Mouse (Mus musculus): ENCODE measurements around the gene Steap1. TPM values are rescaled to one million over a fixed set of nuclear protein-coding genes. Genes with fewer than 3 reads are reported as not detected.

Gene Steap1
- polyA plus RNA-seq (2015; fragmentation: Nextera tagmentation; extraction: Ambion mirVana): 2.4 and 2.5 TPM in 2 replicates

DNA sequence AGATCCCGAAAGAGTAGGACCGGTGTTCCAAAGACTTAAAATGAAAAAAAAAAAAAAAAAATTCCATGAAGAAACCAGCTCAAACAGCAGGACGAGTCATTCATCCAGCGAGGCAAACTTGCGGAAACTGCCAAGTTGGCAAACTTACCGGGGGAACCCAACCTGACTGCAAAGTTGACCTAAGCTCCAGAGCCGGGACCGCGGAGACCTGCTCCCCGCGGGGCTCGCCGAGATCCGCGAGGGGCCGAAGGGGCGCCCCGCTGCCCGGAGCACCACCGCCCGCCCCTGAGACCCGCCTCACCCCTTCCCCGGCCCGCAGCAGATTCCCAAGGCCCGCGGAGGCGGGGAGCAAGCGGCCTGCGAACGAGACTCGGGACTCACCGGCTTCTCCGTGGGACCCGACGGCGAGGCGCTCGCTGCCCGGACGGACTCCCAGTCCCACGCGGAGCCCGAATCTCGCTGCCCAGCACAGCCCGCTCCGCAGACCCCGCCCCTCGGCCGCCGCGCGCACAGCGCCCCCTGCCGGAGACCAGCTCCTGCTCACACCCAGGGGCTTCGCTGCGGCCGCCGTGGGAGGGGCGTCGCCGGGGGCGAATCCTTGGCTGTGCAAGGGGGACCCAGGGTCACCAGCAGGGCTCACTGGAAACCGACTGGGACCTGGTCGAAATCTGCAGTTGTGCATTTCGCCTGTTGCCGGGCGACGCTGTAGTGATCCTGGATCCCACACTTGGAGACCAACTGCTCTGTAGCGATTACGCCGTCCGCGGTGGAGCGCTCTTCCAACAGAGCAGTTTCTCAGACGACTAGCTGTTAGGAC lies at the start of gene Steap1:
Gene Steap1, minus strand, starts transcription at position 461 of the 817 bp plus-strand sequence.
- Histone ChIP-seq H3K4me3 (peak within 1 kb of the TSS; percentile 77), H3K27ac (replicated peaks) (no peak within 1 kb of the TSS), H3K9me3 (no peaks in the 10 kb centered on the region), H3K27me3 (replicated peaks) (peaks cover 20% of the 10 kb centered on the region; the same call in 1 of the 2 replicates), H3K9ac (peak within 1 kb of the TSS; percentile 87), H3K36me3 (no peaks in the 10 kb centered on the region), H3K4me1 (0 out of 2 replicates have a peak, but pooled peaks cover 3% of the 10 kb centered on the region), H3K4me2 (peak within 1 kb of the TSS; percentile 93)
- under 1% methylated on average over 73 of the region's 75 CpGs for WGBS
- ATAC-seq (ENCODE audit: extremely low read depth, insufficient number of reproducible peaks, low FRiP score, low TSS enrichment): peak; percentile 81

DNA sequence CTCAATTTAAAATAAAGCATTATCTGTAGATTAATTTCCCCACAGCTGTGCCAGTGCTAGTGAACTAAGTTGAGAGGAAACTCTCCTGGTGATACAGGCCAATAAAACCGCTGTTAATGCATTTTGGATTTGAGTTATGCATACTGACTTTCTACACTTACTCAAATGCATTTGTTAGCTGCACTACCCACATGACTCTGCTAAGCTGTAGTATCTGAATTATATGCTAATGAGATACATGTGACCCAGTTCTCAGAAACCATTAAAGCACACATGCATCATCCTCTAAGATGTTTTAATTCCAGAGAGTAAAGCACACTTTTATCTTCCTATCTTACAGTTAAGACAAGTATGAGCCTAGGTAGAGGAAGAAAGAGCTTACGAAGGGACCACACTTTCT lies 38.0 kb upstream of the Steap1 start:
- H3K4me2 ChIP-seq: no peak overlapping the region
- no peaks in the 10 kb centered on the region for H3K4me1 ChIP-seq
- ATAC-seq (ENCODE audit: extremely low read depth, insufficient number of reproducible peaks, low FRiP score, low TSS enrichment): no peak
- H3K27ac ChIP-seq (replicated peaks): no peak overlapping the region
- H3K9me3 ChIP-seq: no peaks in the 10 kb centered on the region
- H3K4me3 ChIP-seq: no peak overlapping the region
- no peaks in the 10 kb centered on the region for H3K36me3 ChIP-seq
- H3K9ac ChIP-seq: no peak overlapping the region
- no peaks in the 10 kb centered on the region for H3K27me3 ChIP-seq (replicated peaks)
- WGBS: 74% methylated on average over 2 of the region's 2 CpGs

- WGBS: 53% methylated on average over 3 of the region's 3 CpGs
These were observed 7.4 kb upstream of the Steap1 start for GRCm38 (mm10) chr5:5756392-5757019.

DNA sequence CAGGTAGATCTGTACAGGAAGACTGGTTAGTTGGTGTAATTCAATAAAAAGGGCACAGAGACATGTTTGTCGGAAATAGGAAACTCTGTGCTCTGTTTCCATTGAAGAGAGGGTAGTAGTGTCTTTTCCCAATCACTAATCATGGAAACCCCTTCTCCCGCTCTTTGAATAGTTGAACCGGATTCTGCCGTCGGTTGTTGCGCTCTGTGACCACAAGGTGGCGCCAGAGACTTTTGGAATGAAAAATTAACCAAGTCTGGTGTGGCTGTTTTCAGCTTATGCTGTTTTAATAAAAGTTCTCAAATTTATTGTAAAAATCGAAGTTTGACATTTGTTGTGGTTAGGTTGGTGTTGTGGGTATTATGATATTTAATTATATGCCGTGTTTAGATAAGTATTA lies 5.9 kb upstream of the Steap1 start:
- H3K9ac ChIP-seq: no peak overlapping the region
- no peaks in the 10 kb centered on the region for H3K9me3 ChIP-seq
- ATAC-seq (ENCODE audit: extremely low read depth, insufficient number of reproducible peaks, low FRiP score, low TSS enrichment): no peak
- H3K4me3 ChIP-seq: no peak overlapping the region
- no peak overlapping the region for H3K4me2 ChIP-seq
- no peak overlapping the region for H3K27ac ChIP-seq (replicated peaks)
- no peaks in the 10 kb centered on the region for H3K4me1 ChIP-seq
- 1% methylated on average over 9 of the region's 9 CpGs for WGBS
- peaks cover 11% of the 10 kb centered on the region; the same call in 1 of the 2 replicates for H3K27me3 ChIP-seq (replicated peaks)
- H3K36me3 ChIP-seq: no peaks in the 10 kb centered on the region

More at GRCm38 (mm10) chr5:5756392-5757019, 7.4 kb upstream of the Steap1 start:
- Histone ChIP-seq H3K9ac (no peak overlapping the region), H3K4me3 (no peak overlapping the region), H3K27me3 (replicated peaks) (peaks cover 11% of the 10 kb centered on the region; the same call in 1 of the 2 replicates), H3K4me2 (no peak overlapping the region), H3K9me3 (no peaks in the 10 kb centered on the region), H3K4me1 (no peaks in the 10 kb centered on the region), H3K36me3 (no peaks in the 10 kb centered on the region), H3K27ac (replicated peaks) (no peak overlapping the region)
- ATAC-seq (ENCODE audit: extremely low read depth, insufficient number of reproducible peaks, low FRiP score, low TSS enrichment): no peak

GRCm38 (mm10) chr5:5749772-5750222 lies 671 bp upstream of the Steap1 start:
- H3K27ac ChIP-seq (replicated peaks): no peak overlapping the region
- no peak for ATAC-seq (ENCODE audit: extremely low read depth, insufficient number of reproducible peaks, low FRiP score, low TSS enrichment)

DNA sequence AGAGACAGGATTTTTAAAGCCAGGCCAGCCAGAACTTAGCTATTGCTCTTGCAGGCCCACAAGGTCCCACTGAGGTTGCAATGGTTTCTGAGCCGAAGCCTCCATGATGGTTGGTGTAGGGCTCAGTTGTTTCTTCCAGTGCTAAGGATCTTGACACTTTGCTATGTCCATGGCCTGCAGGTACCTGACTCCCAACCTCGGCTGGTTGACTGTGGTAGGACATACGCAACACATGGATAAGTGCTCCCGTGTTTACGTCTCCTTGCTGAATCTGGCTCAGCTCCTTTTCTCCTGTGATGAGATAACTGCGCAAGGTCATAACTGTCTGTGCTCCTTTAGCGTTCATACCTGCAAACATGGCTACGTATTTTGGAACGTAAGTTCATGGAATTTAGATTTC lies 14.7 kb downstream of the Steap1 start:
- H3K9me3 ChIP-seq: no peaks in the 10 kb centered on the region
- 85% methylated on average over 9 of the region's 9 CpGs for WGBS
- no peaks in the 10 kb centered on the region for H3K27me3 ChIP-seq (replicated peaks)
- H3K4me2 ChIP-seq: no peak overlapping the region
- H3K4me3 ChIP-seq: no peak overlapping the region
- ATAC-seq (ENCODE audit: extremely low read depth, insufficient number of reproducible peaks, low FRiP score, low TSS enrichment): no peak
- no peak overlapping the region for H3K27ac ChIP-seq (replicated peaks)
- 0 out of 2 replicates have a peak, but pooled peaks cover 4% of the 10 kb centered on the region for H3K4me1 ChIP-seq
- H3K9ac ChIP-seq: no peak overlapping the region
- no peaks in the 10 kb centered on the region for H3K36me3 ChIP-seq

More at GRCm38 (mm10) chr5:5749772-5750222, 671 bp upstream of the Steap1 start:
- Histone ChIP-seq H3K4me1 (0 out of 2 replicates have a peak, but pooled peaks cover 3% of the 10 kb centered on the region), H3K4me3 (peak overlapping the region; percentile 77), H3K9ac (peak overlapping the region; percentile 87), H3K4me2 (peak overlapping the region; percentile 93), H3K9me3 (no peaks in the 10 kb centered on the region), H3K27me3 (replicated peaks) (peaks cover 20% of the 10 kb centered on the region; the same call in 1 of the 2 replicates), H3K36me3 (no peaks in the 10 kb centered on the region)
- under 1% methylated on average over 13 of the region's 13 CpGs for WGBS

GRCm38 (mm10) chr5:5732858-5733257 lies 16.3 kb downstream of the Steap1 start:
- no peaks in the 10 kb centered on the region for H3K9me3 ChIP-seq
- no peaks in the 10 kb centered on the region for H3K36me3 ChIP-seq
- 61% methylated on average over 2 of the region's 2 CpGs for WGBS
- H3K4me2 ChIP-seq: no peak overlapping the region
- no peaks in the 10 kb centered on the region for H3K27me3 ChIP-seq (replicated peaks)
- H3K4me1 ChIP-seq: 0 out of 2 replicates have a peak, but pooled peaks cover 3% of the 10 kb centered on the region
- no peak overlapping the region for H3K9ac ChIP-seq
- H3K4me3 ChIP-seq: no peak overlapping the region
- H3K27ac ChIP-seq (replicated peaks): no peak overlapping the region
- no peak for ATAC-seq (ENCODE audit: extremely low read depth, insufficient number of reproducible peaks, low FRiP score, low TSS enrichment)

GRCm38 (mm10) chr5:5732208-5732607 lies 16.9 kb downstream of the Steap1 start:
- Histone ChIP-seq H3K27me3 (replicated peaks) (no peaks in the 10 kb centered on the region), H3K9ac (no peak overlapping the region), H3K4me1 (no peaks in the 10 kb centered on the region), H3K9me3 (no peaks in the 10 kb centered on the region), H3K4me2 (no peak overlapping the region), H3K27ac (replicated peaks) (no peak overlapping the region), H3K36me3 (no peaks in the 10 kb centered on the region), H3K4me3 (no peak overlapping the region)
- WGBS: 85% methylated on average over 3 of the region's 3 CpGs
- ATAC-seq (ENCODE audit: extremely low read depth, insufficient number of reproducible peaks, low FRiP score, low TSS enrichment): no peak

GRCm38 (mm10) chr5:5729904-5730303 lies 19.2 kb downstream of the Steap1 start:
- no peaks in the 10 kb centered on the region for H3K9me3 ChIP-seq
- no peak overlapping the region for H3K9ac ChIP-seq
- 80% methylated on average over 4 of the region's 4 CpGs for WGBS
- H3K4me2 ChIP-seq: no peak overlapping the region
- H3K4me1 ChIP-seq: no peaks in the 10 kb centered on the region
- H3K4me3 ChIP-seq: no peak overlapping the region
- H3K27ac ChIP-seq (replicated peaks): no peak overlapping the region
- ATAC-seq (ENCODE audit: extremely low read depth, insufficient number of reproducible peaks, low FRiP score, low TSS enrichment): no peak
- no peaks in the 10 kb centered on the region for H3K36me3 ChIP-seq
- no peaks in the 10 kb centered on the region for H3K27me3 ChIP-seq (replicated peaks)

DNA sequence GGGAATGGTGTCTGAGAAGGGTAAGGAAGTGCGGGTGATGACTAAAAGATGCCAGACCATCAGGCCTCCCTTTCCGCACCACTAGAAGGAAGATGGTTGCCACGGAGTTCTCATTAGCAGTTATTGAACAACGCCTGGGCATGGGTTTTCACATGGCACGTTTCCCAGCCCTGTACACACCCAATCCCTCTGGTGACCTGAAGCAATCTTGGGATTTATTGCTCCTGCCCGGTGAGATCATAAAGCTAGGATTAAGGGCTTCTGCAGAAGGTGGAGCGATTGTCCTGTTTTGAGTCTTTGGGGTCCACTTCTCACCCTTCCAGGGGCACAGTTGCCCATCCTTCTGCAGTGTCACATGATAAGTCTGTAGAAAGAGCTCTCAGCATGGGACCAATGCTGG lies 26.9 kb downstream of the Steap1 start:
- 81% methylated on average over 7 of the region's 7 CpGs for WGBS
- H3K4me1 ChIP-seq: no peaks in the 10 kb centered on the region
- ATAC-seq (ENCODE audit: extremely low read depth, insufficient number of reproducible peaks, low FRiP score, low TSS enrichment): no peak

DNA sequence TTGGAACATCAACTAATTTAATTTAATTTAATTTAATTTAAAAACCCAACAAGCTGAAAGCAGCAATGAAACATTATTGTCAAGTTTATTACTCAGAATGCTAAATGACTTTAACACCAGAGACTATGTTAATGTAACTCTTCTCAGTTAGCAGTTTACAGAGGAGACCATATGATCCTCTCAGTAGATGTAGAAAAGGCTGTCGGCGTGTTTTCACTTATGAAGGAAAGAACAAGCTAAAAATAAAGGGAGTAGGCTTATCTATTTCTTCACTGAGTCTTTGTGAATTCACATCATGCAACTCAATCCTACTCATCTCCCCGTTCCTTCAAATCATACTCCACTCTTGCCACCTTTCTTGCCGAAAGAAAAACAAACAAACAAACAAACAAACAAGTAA lies 38.1 kb downstream of the Steap1 start:
- no peak overlapping the region for H3K9ac ChIP-seq
- H3K4me2 ChIP-seq: no peak overlapping the region
- no peak for ATAC-seq (ENCODE audit: extremely low read depth, insufficient number of reproducible peaks, low FRiP score, low TSS enrichment)
- no peak overlapping the region for H3K27ac ChIP-seq (replicated peaks)
- no peaks in the 10 kb centered on the region for H3K27me3 ChIP-seq (replicated peaks)
- 57% methylated on average over 4 of the region's 4 CpGs for WGBS
- H3K36me3 ChIP-seq: no peaks in the 10 kb centered on the region
- H3K4me3 ChIP-seq: no peak overlapping the region
- H3K9me3 ChIP-seq: no peaks in the 10 kb centered on the region
- no peaks in the 10 kb centered on the region for H3K4me1 ChIP-seq

More for the DNA sequence above, 26.9 kb downstream of the Steap1 start:
- H3K27ac ChIP-seq (replicated peaks): no peak overlapping the region
- H3K9ac ChIP-seq: no peak overlapping the region
- H3K9me3 ChIP-seq: no peaks in the 10 kb centered on the region
- H3K4me2 ChIP-seq: no peak overlapping the region
- H3K36me3 ChIP-seq: no peaks in the 10 kb centered on the region
- H3K4me3 ChIP-seq: no peak overlapping the region
- no peaks in the 10 kb centered on the region for H3K27me3 ChIP-seq (replicated peaks)
